Mouse (Mus musculus) CH12.LX (cell line): ENCODE results near the gene Slc6a17. TPM values are rescaled to one million over a fixed set of nuclear protein-coding genes. Genes with fewer than 3 reads are reported as not detected.

Experiments
- DNase-seq: peaks from one replicate; pipeline ENCODE4 v3.0.0-alpha.2; 2013; ENCODE audit errors: extremely low read depth
- H3K27ac ChIP-seq: 2 replicates; pipeline ENCODE4 v1.5.1; 2012; ENCODE audit warnings: low read depth, mild to moderate bottlenecking, control low read depth, moderate library complexity; ENCODE audit not compliant: insufficient read depth
- H3K27me3 ChIP-seq: replicated peaks from 2 replicates; pipeline ENCODE3; 2012; ENCODE audit warnings: inconsistent platforms
- H3K36me3 ChIP-seq, 2 experiments: replicated peaks in 1 of 2; 2 replicates each; pipeline versions ENCODE3 to v1.6.1; 2012; ENCODE audit warnings: inconsistent platforms in 1 of 2, low read length in 1 of 2, mild to moderate bottlenecking in 1 of 2, mixed read lengths in 1 of 2, moderate library complexity in 1 of 2; ENCODE audit not compliant: control insufficient read depth in 1 of 2, insufficient read depth in 1 of 2
- H3K4me1 ChIP-seq, 2 experiments: 2 replicates each; pipeline ENCODE4 v1.6.1; 2012; ENCODE audit warnings: inconsistent platforms in 1 of 2, moderate library complexity in 1 of 2; ENCODE audit not compliant: insufficient read depth in 2 of 2, control insufficient read depth in 1 of 2
- H3K4me2 ChIP-seq: 2 replicates; pipeline ENCODE4 v1.6.1; 2012; ENCODE audit warnings: low read depth, mild to moderate bottlenecking, control low read depth; ENCODE audit not compliant: poor library complexity, insufficient read depth, severe bottlenecking
- H3K4me3 ChIP-seq, 3 experiments: fragments of 150-350 bp in 1 of 3; sonication (generic) in 1 of 3; replicated peaks in 1 of 3; 2 replicates each; pipeline versions ENCODE3 to v1.5.1; 2011 to 2012; ENCODE audit warnings: low read depth in 2 of 3, low read length in 2 of 3, mild to moderate bottlenecking in 2 of 3, moderate library complexity in 2 of 3, control low read depth in 1 of 3, improper control_type of control experiment in 1 of 3, inconsistent platforms in 1 of 3, mixed read lengths in 1 of 3; ENCODE audit not compliant: poor library complexity in 1 of 3
- H3K79me2 ChIP-seq: replicated peaks from 2 replicates; pipeline ENCODE4 v1.6.1; 2012; ENCODE audit warnings: mild to moderate bottlenecking, moderate library complexity; ENCODE audit not compliant: control insufficient read depth, poor library complexity, insufficient read depth, severe bottlenecking; ENCODE audit errors: extremely low read depth
- H3K9ac ChIP-seq: 2 replicates; pipeline ENCODE4 v1.6.1; 2012; ENCODE audit warnings: low read depth, mild to moderate bottlenecking, control low read depth, moderate library complexity; ENCODE audit not compliant: insufficient read depth
- H3K9me3 ChIP-seq: replicated peaks from 2 replicates; pipeline ENCODE3; 2012; ENCODE audit warnings: low read length, inconsistent platforms, mixed read lengths
- BHLHE40 ChIP-seq: IDR thresholded peaks from 2 replicates; pipeline ENCODE4 v1.6.1; 2011; ENCODE audit warnings: mild to moderate bottlenecking, low read depth, low read length, improper control_type of control experiment
- CHD1 ChIP-seq: IDR thresholded peaks from 2 replicates; pipeline ENCODE4 v1.6.1; 2012; ENCODE audit warnings: low read depth, low read length, improper control_type of control experiment, inconsistent platforms
- CHD2 ChIP-seq: IDR thresholded peaks from 2 replicates; pipeline ENCODE4 v1.6.1; 2011; ENCODE audit warnings: low read length, improper control_type of control experiment
- CTCF ChIP-seq, 2 experiments: IDR thresholded peaks in 1 of 2; conservative IDR thresholded peaks in 1 of 2; 2 replicates each; pipeline ENCODE4 v1.5.1; 2011 to 2012; ENCODE audit warnings: low read depth in 2 of 2, low read length in 2 of 2, improper control_type of control experiment in 1 of 2, inconsistent platforms in 1 of 2, mild to moderate bottlenecking in 1 of 2, moderate library complexity in 1 of 2
- E2F4 ChIP-seq: IDR thresholded peaks from 2 replicates; pipeline ENCODE4 v1.6.1; 2011; ENCODE audit warnings: low read depth, low read length, improper control_type of control experiment; ENCODE audit not compliant: insufficient replicate concordance
- ELF1 ChIP-seq: IDR thresholded peaks from 2 replicates; pipeline ENCODE4 v1.6.1; 2014; ENCODE audit warnings: low read depth, mild to moderate bottlenecking, inconsistent platforms, low read length, improper control_type of control experiment
- HCFC1 ChIP-seq: IDR thresholded peaks from 2 replicates; pipeline ENCODE4 v1.6.1; 2012; ENCODE audit warnings: low read depth, mild to moderate bottlenecking, inconsistent platforms, low read length, improper control_type of control experiment
- IRF4 ChIP-seq: IDR thresholded peaks from 2 replicates; pipeline ENCODE4 v1.6.1; 2014; ENCODE audit warnings: low read depth, mild to moderate bottlenecking, inconsistent platforms, low read length, improper control_type of control experiment
- JUN ChIP-seq: IDR thresholded peaks from 2 replicates; pipeline ENCODE4 v1.6.1; 2011; ENCODE audit warnings: low read depth, mild to moderate bottlenecking, low read length, improper control_type of control experiment, moderate library complexity; ENCODE audit not compliant: insufficient read depth
- KAT2A ChIP-seq: IDR thresholded peaks from 2 replicates; pipeline ENCODE4 v1.6.1; 2012; ENCODE audit warnings: low read length, improper control_type of control experiment, inconsistent platforms; ENCODE audit not compliant: insufficient replicate concordance
- MAFK ChIP-seq: IDR thresholded peaks from 2 replicates; pipeline ENCODE4 v1.6.1; 2011; ENCODE audit warnings: low read length, improper control_type of control experiment; ENCODE audit not compliant: insufficient replicate concordance
- MAZ ChIP-seq: IDR thresholded peaks from 2 replicates; pipeline ENCODE4 v1.6.1; 2012; ENCODE audit warnings: low read depth, mild to moderate bottlenecking, inconsistent platforms, low read length, improper control_type of control experiment, moderate library complexity
- MEF2A ChIP-seq: IDR thresholded peaks from 2 replicates; pipeline ENCODE4 v1.6.1; 2014; ENCODE audit warnings: low read depth, mild to moderate bottlenecking, inconsistent platforms, low read length, improper control_type of control experiment, borderline replicate concordance
- MXI1 ChIP-seq: IDR thresholded peaks from 2 replicates; pipeline ENCODE4 v1.6.1; 2011; ENCODE audit warnings: mild to moderate bottlenecking, low read depth, low read length, improper control_type of control experiment
- NELFE ChIP-seq: IDR thresholded peaks from 2 replicates; pipeline ENCODE4 v1.6.1; 2011; ENCODE audit warnings: low read depth, low read length, improper control_type of control experiment
- NRF1 ChIP-seq: IDR thresholded peaks from 2 replicates; pipeline ENCODE4 v1.6.1; 2014; ENCODE audit warnings: low read depth, mild to moderate bottlenecking, inconsistent platforms, low read length, improper control_type of control experiment, moderate library complexity
- PAX5 ChIP-seq: IDR thresholded peaks from 2 replicates; pipeline ENCODE4 v1.6.1; 2012; ENCODE audit warnings: low read length, inconsistent platforms, mixed read lengths
- POLR2AphosphoS2 ChIP-seq: IDR thresholded peaks from 2 replicates; pipeline ENCODE4 v1.6.1; 2011; ENCODE audit warnings: low read depth, low read length, improper control_type of control experiment
- RCOR1 ChIP-seq: conservative IDR thresholded peaks from 2 replicates; pipeline ENCODE4 v1.6.1; 2012; ENCODE audit warnings: low read depth, mild to moderate bottlenecking, inconsistent platforms, low read length, improper control_type of control experiment
- SIN3A ChIP-seq: IDR thresholded peaks from 2 replicates; pipeline ENCODE4 v1.6.1; 2012; ENCODE audit warnings: low read length, improper control_type of control experiment, inconsistent platforms
- SMC3 ChIP-seq: IDR thresholded peaks from 2 replicates; pipeline ENCODE4 v1.6.1; 2011; ENCODE audit warnings: low read depth, low read length, improper control_type of control experiment
- TBP ChIP-seq: conservative IDR thresholded peaks from 2 replicates; pipeline ENCODE4 v1.6.1; 2011; ENCODE audit warnings: low read depth, low read length, improper control_type of control experiment
- USF1 ChIP-seq: IDR thresholded peaks from 2 replicates; pipeline ENCODE4 v1.6.1; 2014; ENCODE audit warnings: low read depth, mild to moderate bottlenecking, inconsistent platforms, low read length, improper control_type of control experiment
- ZNF384 ChIP-seq: IDR thresholded peaks from 2 replicates; pipeline ENCODE4 v1.6.1; 2012; ENCODE audit warnings: low read depth, low read length, improper control_type of control experiment, inconsistent platforms
- dilution Hi-C: fragments of 300-500 bp; cut with MboI; formaldehyde crosslinking; loops from 2 replicates; pipeline ENCODE4 v1.14.3; 2020; ENCODE audit warnings: low sequenced_read_pairs; ENCODE audit not compliant: extremely low pct_unique_long_range_greater_than_20kb, extremely low pct_ligation_motif_present
- in situ Hi-C: fragments of 300-500 bp; cut with MboI; formaldehyde crosslinking; loops from 3 replicates; pipeline ENCODE4 v1.14.3; 2019; ENCODE audit warnings: low sequenced_read_pairs, low pct_ligation_motif_present, low pct_unique_long_range_greater_than_20kb, mixed read lengths
- polyA plus RNA-seq: library from polyadenylated mRNA; unstranded; fragments of >175 nt; gene quantifications from 2 replicates; pipeline ENCODE4 v1.2.1, GENCODE M21; 2012; ENCODE audit warnings: low read depth; ENCODE audit not compliant: insufficient read length
- total RNA-seq, 2 experiments: library from RNA; depleted of rRNA; stranded (reverse); fragments of 300-350 nt in 1 of 2; fragments of >200 nt in 1 of 2; gene quantifications; 2 replicates each; pipeline ENCODE4 v1.2.3; 2012 to 2014

Slc6a17 gene
- total and polyA plus RNA-seq, 3 experiments: not detected

- Histone ChIP-seq H3K9me3 (no peaks in the 10 kb centered on the region), H3K4me2 (no peak overlapping the region), H3K9ac (no peak overlapping the region), H3K27ac (no peak overlapping the region), H3K4me3 (no peak overlapping the region), H3K27me3 (peaks cover 25% of the 10 kb centered on the region), H3K36me3 (no peaks in the 10 kb centered on the region), H3K4me1 (peaks cover 2 to 4% of the 10 kb centered on the region in 2 experiments; a peak in 2 of 4 replicates), H3K79me2 (no peaks in the 10 kb centered on the region)
- dilution Hi-C loops: no loop called here
- in situ Hi-C loops: no loop called here
- no peak for DNase-seq
- no peak for TF ChIP-seq SIN3A
- no peak for TF ChIP-seq CTCF (conservative IDR thresholded peaks at IDR 0.05 in 1 of 2, IDR thresholded peaks at IDR 0.05 in 1 of 2; ENCODE audit: low read depth in 2 of 2, low read length in 2 of 2)
- no peak for TF ChIP-seq ELF1
- TF ChIP-seq HCFC1: no peak
- TF ChIP-seq JUN: no peak
- TF ChIP-seq CHD2: no peak
- no peak for TF ChIP-seq MAFK
- TF ChIP-seq E2F4: no peak
- no peak for TF ChIP-seq ZNF384
- no peak for TF ChIP-seq KAT2A
- no peak for TF ChIP-seq TBP
- TF ChIP-seq POLR2AphosphoS2: no peak
Measured at GRCm38 (mm10) chr3:107530581-107530980, 12.8 kb upstream of the Slc6a17 start.

GRCm38 (mm10) chr3:107529182-107529581 lies 11.4 kb upstream of the Slc6a17 start:
- dilution Hi-C loops (no loop called here), in situ Hi-C loops (no loop called here)
- peaks cover 2 to 4% of the 10 kb centered on the region in 2 experiments; a peak in 2 of 4 replicates for H3K4me1 ChIP-seq
- TF ChIP-seq USF1 (no peak), CTCF (conservative IDR thresholded peaks at IDR 0.05 in 1 of 2, IDR thresholded peaks at IDR 0.05 in 1 of 2; ENCODE audit: low read depth in 2 of 2, low read length in 2 of 2) (no peak), NELFE (no peak), BHLHE40 (no peak), IRF4 (no peak), MXI1 (no peak), HCFC1 (no peak), JUN (no peak), PAX5 (no peak), MEF2A (no peak), SMC3 (no peak), CHD1 (no peak), NRF1 (no peak), RCOR1 (no peak), MAZ (no peak), CHD2 (no peak), SIN3A (no peak)
- H3K27ac ChIP-seq: no peak overlapping the region
- H3K79me2 ChIP-seq: no peaks in the 10 kb centered on the region
- no peak overlapping the region for H3K9ac ChIP-seq
- H3K27me3 ChIP-seq: peaks cover 24% of the 10 kb centered on the region
- no peak overlapping the region for H3K4me2 ChIP-seq
- no peaks in the 10 kb centered on the region for H3K36me3 ChIP-seq
- no peak for DNase-seq
- H3K9me3 ChIP-seq: no peaks in the 10 kb centered on the region
- H3K4me3 ChIP-seq: no peak overlapping the region
